Mouse (Mus musculus): ENCODE data around the gene Lysmd3.
A peak's percentile ranks its signal among the peaks of the same experiment; 100 is the strongest.

The Lysmd3 gene

DNA sequence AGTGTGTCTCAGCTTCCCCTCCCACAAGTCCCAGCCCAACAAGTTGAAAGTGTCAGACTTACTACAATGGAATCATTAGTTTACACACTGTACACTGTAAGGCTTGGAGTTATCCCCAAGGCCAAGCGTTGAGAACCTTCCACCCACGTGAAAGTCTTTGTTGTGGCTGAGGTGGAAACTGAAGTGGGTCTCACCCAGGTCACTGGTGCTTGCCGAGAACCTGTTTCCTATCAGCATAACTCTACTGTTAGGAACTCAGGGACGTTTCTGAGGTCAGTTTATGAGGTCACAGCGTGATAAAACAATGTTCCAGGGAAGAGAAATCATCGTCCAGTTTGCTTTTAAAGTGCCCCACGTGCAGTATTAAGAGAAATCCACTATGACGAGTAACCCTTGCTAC, 17.9 kb downstream of the Lysmd3 start:
- no peak for DNase-seq (ENCODE audit: low read depth)

DNA sequence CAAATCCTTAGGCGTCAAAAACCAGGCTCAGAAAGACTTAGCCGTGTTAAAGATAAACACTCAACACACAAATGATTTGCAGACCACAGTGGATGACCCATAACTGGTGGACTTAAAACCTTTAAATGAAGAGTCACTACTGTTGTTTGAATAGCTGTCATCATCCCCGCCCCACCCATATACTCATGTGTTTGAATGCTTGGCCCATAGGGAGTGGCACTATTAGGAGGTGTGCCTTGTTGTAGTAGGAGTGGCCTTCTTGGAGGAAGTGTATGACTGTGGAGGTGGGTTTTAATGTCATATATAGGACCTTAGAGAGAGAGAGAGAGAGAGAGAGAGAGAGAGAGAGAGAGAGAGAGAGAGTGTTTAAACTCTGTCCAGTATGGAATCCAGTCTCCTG, 25.6 kb downstream of the Lysmd3 start:
- DNase-seq (ENCODE audit: low read depth): no peak

DNA sequence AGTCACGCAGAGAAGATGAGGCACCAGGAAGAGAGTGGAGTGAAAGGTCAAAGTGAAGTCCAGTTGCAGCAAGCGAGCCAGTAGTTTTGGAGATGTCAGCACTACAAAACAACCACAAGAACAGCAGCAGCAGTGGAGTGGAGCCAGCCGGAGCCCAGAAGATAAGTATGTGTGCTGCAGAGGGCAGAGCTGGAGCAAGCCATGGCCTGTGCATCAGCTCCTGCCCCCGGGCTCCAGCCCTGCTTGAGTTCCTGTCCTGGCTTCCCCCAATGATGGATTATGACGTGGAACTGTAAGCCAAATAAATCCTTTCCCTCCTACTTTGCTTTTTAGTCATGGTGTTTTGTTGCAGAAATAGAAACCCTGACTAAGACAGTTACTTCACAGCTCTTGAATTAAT, 26.8 kb downstream of the Lysmd3 start:
- DNase-seq (ENCODE audit: low read depth): no peak

DNA sequence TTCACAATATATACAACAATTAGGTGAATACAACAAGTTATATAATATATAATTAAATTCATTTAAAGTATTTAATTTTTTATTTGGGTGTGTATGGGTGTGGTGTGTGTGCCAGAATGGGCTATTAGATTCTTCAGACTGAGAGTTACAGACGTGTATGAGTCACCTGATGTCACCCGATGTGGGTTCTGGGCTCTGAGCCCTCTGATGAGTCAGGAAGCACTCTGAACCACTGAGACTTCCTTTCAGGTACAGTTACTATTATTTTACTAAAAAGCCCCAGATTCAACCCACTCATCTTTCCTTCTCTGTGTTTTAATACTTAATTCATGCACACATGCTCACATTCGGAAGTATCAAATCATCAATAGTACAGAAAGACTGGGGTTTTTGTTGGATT, 27.4 kb downstream of the Lysmd3 start:
- DNase-seq (ENCODE audit: low read depth): no peak

DNA sequence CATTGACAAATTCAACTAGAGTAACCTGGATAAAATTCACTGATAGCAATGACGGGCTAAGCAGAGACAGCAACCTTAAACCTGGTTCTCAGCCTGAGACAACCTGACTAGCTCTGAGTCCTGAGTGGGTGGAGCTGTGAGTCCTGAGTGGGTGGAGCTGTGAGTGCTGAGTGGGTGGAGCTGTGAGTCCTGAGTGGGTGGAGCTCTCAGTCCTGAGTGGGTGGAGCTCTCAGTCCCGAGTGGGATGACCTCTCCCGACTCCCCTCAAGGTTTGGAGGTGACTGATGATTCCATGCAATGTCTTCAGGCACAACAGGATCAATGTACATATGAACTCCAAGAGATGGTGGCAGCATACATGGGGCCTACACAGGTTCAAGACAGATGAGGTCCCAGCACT, 32.1 kb downstream of the Lysmd3 start:
- DNase-seq (ENCODE audit: low read depth): no peak

DNA sequence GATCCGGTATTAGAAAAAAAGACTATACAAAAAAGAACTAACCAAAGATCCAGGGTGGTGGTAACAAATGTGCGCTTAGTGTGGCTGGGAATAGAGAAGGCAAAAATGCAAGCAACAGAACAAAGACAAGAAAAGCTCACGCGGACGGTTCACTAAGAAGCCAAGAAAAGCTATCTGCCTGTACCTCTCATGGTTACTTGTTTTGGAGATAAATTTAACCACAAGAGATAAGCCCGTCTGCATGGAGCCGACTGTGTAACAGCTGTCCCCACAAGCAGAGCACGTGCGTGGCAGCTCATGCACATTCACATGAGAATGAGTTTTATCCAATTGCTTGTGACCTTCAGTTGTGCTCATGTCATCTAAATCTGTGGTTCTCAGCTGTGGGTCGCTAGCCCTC, 33.0 kb downstream of the Lysmd3 start:
- no peak for DNase-seq (ENCODE audit: low read depth)

DNA sequence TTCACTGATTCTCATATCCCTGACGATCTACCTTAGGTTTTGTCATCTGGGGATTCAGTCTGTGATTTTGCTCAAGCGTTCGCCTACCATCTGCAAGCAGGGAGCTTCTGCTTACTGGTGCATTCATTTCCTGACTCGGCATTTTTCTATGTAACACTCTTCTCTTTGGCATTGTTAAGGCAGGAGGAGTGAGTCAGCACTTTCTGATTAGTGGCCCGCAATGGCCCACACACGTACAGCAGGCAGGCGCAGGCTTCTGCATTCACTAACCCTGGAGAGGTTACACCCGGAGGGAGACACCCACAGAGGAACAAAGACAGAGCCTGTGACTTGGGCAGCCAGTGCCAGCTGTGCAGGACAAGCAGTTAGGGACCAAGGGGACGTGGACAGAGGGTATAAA, 34.1 kb downstream of the Lysmd3 start:
- no peak for DNase-seq (ENCODE audit: low read depth)

DNA sequence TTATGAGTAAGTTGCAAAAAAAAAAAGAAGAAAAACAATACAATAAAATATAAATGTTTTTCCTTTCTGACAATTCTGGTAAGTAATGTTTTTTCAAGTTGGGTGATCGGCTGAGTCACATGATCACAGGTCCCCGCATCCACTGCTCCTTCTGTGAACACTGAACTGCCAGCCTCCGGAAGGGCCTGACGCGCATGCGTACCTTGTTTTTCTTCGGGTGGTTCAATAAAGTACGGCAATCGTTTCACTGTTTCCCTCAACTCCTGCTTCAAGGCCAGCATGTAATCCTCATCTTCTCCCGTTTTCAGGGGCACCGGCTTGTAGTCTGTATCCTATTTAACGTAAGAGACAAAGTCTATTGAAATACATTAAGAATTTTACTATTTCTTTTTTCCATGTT, 37.0 kb downstream of the Lysmd3 start:
- no peak for DNase-seq (ENCODE audit: low read depth)

DNA sequence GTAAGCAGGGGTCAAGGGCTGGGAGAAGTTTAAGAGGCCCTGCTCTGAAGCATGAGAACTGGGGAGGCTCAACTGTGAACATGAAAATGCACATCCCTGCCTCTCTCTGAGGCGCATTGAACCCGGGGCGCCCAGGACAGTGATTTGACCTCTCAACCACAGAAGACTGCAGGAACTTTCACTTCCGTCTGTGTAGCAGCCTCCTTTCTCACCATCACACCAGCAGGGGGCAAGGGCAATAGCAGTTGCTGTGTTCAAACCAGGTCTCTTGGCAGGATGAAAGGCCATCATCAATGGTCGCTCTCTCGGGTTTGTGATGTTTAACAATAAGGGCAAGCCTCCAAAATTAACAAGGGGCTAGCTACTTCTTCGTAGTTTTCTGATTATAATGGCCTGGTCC, 45.7 kb downstream of the Lysmd3 start:
- DNase-seq (ENCODE audit: low read depth): no peak

DNA sequence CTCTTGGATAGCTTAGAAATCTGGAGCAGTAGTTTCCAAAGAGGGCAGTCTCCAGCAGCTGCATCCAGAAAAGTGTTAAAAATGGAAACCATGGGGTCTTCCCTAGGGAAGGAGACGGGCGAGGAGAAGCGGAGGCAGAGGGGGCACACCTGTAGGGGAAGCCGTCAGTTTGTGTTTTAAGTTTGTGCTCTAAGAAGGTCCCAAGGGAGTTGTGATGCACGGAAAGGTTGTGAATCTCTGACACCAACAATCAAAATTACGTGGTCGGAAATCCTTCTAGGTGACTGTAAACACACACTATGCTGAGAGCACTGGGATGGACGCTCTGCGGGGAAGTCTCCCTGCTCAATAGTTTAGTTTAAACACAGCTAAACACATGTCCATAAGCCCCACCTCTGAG, 46.2 kb downstream of the Lysmd3 start:
- DNase-seq (ENCODE audit: low read depth): no peak

DNA sequence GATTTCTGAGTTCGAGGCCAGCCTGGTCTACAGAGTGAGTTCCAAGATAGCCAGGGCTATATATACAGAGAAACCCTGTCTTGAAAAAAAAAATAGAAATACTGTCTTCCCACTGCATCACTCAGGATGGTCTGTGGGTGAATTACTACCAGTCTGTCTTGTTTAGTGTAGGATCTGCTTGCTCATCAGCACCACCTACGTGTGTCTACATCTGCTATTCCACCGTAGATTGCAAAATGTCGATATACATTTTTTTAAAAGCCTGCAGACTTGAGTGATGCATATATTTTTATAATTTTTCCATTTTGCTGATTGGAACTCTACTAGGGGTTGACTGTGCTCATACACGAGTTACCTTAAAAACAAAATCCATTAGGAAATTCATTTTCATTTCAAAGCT, 48.8 kb downstream of the Lysmd3 start:
- no peak for DNase-seq (ENCODE audit: low read depth)

DNA sequence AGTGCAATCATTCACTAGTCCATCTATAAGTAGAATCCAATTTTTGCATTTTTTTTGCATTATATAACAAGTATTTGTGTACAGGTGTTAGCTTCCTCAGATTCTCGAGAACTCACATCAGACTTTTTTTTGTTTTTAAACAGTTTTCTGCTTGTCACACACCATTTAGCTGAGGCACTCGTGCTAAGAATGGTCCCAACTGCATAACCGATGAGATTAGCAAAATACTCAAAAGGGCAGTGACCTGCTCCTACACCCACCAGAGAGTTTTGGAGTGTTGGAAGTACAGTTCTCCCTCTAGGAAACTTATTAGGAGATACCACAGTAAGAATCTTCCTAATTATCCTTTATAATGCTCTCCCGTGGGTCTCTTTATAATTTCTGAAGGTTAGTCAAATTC, 52.3 kb downstream of the Lysmd3 start:
- peak; percentile 8 for DNase-seq (ENCODE audit: low read depth)

DNA sequence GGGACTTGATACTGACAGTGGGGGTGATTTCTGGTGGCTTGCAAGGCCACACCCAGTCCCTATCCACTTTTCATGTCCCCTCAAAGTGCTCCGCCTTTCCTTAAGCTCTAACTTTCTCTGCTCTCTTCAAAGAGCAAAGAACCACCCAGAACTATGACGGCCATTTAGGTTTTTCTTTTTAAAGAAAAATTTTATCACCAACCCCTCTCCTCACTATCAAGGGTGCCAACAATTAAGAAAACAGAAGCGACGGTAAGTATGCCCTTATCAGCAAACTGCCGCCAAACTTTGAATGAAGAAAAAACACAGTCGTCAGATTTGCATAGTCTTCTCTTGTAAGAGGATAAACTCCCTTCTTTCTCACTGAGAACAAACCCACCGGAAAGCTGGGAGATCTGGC, 52.8 kb downstream of the Lysmd3 start:
- no peak for DNase-seq (ENCODE audit: low read depth)

DNA sequence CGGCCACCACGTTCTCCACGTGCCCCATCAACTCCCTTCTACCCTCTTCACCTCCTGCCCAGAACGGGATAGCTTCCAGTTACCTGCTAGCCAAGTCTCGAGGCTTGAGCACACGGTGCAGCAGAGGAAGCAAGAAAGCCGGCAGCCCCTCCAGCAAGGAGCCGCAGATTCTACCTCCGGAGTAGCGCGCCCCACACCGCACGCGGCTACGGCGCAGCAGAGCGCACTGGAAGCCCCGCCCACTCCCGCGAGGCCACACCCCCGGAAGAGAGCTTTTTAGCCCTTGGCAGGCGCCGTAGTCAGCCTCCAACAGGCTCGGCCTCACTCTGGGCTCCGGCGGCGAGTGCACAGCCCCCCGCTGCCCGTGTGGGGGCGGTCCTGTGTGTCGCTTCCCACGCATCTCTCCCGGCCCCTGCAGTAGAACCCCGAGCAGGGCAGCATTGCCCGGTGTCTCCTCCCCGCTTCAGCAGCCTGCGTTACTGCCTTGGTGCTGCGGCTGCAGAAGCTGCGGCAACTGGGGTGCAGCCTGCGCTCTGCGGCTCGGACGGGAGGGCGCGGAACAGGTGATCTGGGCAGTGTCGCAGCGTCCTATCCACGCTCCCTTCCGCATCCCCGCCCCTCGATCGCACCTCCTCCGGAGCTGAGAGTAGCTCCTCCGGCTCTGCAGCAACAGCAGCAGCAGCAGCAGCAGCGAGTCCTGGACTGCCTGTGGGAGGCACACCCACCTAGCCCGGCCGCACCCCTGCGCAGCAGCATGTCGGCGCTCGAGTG, 53.5 kb downstream of the Lysmd3 start, which contains the start of the genes Polr3g and Mblac2:
Gene Polr3g, minus strand, starts transcription at position 239 of the 771 bp plus-strand sequence.
Gene Mblac2, plus strand, starts transcription at position 567 of the 771 bp plus-strand sequence.
- peak; percentile 98 for DNase-seq (ENCODE audit: low read depth)

DNA sequence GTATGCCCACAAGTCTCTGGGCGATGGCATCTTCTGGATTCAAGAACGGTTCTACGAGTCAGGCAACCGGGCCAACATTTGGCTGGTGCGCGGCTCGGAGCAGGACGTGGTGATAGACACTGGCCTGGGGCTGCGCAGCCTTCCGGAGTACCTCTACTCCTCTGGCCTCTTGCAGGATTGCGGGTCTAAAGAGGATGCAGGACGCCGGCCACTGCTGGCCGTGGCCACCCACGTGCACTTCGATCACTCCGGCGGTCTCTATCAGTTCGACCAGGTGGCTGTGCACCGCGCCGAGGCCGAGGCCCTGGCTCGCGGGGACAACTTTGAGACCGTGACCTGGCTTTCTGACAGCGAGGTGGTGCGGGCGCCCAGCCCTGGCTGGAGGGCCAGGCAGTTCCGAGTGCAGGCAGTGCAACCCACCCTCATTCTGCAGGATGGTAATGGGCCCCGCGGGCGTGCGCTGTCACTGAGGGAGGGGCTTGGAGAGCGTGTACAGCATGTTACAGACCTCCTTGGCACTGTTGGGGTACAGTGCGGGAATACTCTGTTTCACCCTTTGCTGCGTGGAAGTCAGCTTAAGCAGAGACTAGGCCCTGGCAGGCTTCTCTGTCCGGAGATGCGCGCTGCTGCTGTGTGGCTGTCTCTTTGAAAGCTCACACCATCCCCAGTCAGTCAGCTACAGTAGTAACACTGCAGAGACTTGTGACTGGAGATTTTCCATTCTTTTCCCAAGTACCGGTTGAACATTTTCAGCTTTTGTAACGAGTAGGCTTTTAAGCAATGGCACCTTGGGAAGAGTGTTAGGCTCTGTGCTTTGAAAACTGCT, 54.3 kb downstream of the Lysmd3 start:
- DNase-seq (ENCODE audit: low read depth): no peak

DNA sequence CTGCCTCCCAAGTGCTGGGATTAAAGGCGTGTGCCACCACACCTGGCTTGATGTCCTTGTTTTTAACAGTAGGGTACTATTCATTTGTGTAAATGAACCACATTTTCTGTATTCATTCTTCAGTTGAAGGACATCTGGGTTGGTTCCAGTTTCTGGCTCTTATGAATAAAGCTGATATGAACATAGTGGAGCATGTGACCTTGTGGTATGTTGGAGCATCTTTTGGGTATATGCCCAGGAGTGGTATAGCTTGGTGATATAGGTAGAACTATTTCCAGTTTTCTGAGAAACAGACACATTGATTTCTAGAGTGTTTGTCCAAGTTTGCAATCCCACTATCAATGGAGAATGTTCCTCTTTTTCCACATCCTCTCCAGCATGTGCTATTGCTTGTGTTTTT, 56.4 kb downstream of the Lysmd3 start:
- no peak for DNase-seq (ENCODE audit: low read depth)
